Comparison of ENCODE assay signal across 8 mouse cellular contexts in genomic region chr7:128246496-128247391, GRCm38 (mm10). TPM values are rescaled to one million over a fixed set of nuclear protein-coding genes. Genes with fewer than 3 reads are reported as not detected.
DNase-seq lines count a peak whose midpoint lies in the region; TF ChIP-seq lines count a peak whose summit lies in the region.

Gene Tgfb1i1 (plus strand): TSS chr7:128246812.

- H3K36me3 ChIP-seq in ES-Bruce4 (ENCODE audit: control insufficient read depth, insufficient read depth, low read length, poor library complexity, severe bottlenecking), result no peaks in the 10 kb centered on the region
- peaks cover 40% of the 10 kb centered on the region for H3K36me3 ChIP-seq in erythroblast, embryonic 14.5 days (ENCODE audit: control insufficient read depth)
- peaks cover 71% of the 10 kb centered on the region for H3K36me3 ChIP-seq in heart, embryonic 10.5 days

- TF ChIP-seq EP300 in ES-Bruce4 (IDR thresholded peaks at IDR 0.05; ENCODE audit: insufficient read depth, low read depth, low read length), result no peak

- no peaks in the 10 kb centered on the region; the same call in 1 of the 2 replicates for H3K27me3 ChIP-seq in ES-Bruce4 (ENCODE audit: control insufficient read depth, insufficient read depth, low read length, poor library complexity, severe bottlenecking)
- peaks cover 18% of the 10 kb centered on the region for H3K27me3 ChIP-seq in erythroblast, embryonic 14.5 days (ENCODE audit: control insufficient read depth)
- no peaks in the 10 kb centered on the region for H3K27me3 ChIP-seq in heart, embryonic 10.5 days (ENCODE audit: insufficient read depth, poor library complexity, severe bottlenecking)

- peak within 1 kb of the TSS; percentile 53 for H3K4me3 ChIP-seq in ES-Bruce4 (ENCODE audit: low read depth, low read length)
- peak within 1 kb of the TSS; percentile 66 for H3K4me3 ChIP-seq in erythroblast, embryonic 14.5 days (replicated peaks)
- peak within 1 kb of the TSS; percentile 78 for H3K4me3 ChIP-seq in heart, embryonic 10.5 days
- peak within 1 kb of the TSS; percentile 75 for H3K4me3 ChIP-seq in lung, adult 2 months (replicated peaks; ENCODE audit: extremely low read depth, low read depth, low read length)

- no peak for TF ChIP-seq CTCF in ES-Bruce4 (IDR thresholded peaks at IDR 0.05; ENCODE audit: low read depth, low read length)
- no peak for TF ChIP-seq CTCF in lung, adult 2 months (IDR thresholded peaks at IDR 0.05; ENCODE audit: insufficient read depth, low read length)

- DNase-seq in brain, adult 2 months (ENCODE audit: low read depth, low spot score), result peak; percentile 84
- DNase-seq in heart, embryonic 10.5 days (ENCODE audit: low spot score), result peak; percentile 94
- DNase-seq in kidney, postnatal 36 days, result peak; percentile 68 to 70
- peak; percentile 72 for DNase-seq in lung, adult 2 months
- DNase-seq in ovary, postnatal 14 days (ENCODE audit: low spot score), result peak; percentile 49
- no peak for DNase-seq in B cell, adult 2 months

- no peak within 1 kb of the TSS for H3K27ac ChIP-seq in ES-Bruce4 (ENCODE audit: insufficient read depth, low read length)
- peak within 1 kb of the TSS; percentile 94 for H3K27ac ChIP-seq in heart, embryonic 10.5 days

- 4% methylated on average over 27 of the region's 30 CpGs for WGBS in heart, embryonic 10.5 days
- WGBS in lung, adult 2 months, result 5% methylated on average over 30 of the region's 30 CpGs

- H3K9ac ChIP-seq in ES-Bruce4 (ENCODE audit: low read depth, poor library complexity, severe bottlenecking), result peak within 1 kb of the TSS; percentile 10

- H3K9me3 ChIP-seq in ES-Bruce4 (replicated peaks; ENCODE audit: control insufficient read depth, insufficient read depth, low read length, poor library complexity, severe bottlenecking), result no peaks in the 10 kb centered on the region
- H3K9me3 ChIP-seq in erythroblast, embryonic 14.5 days (ENCODE audit: control insufficient read depth, low read length), result no peaks in the 10 kb centered on the region
- no peaks in the 10 kb centered on the region for H3K9me3 ChIP-seq in heart, embryonic 10.5 days

- no peaks in the 10 kb centered on the region for H3K4me1 ChIP-seq in ES-Bruce4 (ENCODE audit: control insufficient read depth, insufficient read depth, low read length)
- peaks cover 48% of the 10 kb centered on the region for H3K4me1 ChIP-seq in erythroblast, embryonic 14.5 days (ENCODE audit: control insufficient read depth)
- H3K4me1 ChIP-seq in heart, embryonic 10.5 days, result peaks cover 50% of the 10 kb centered on the region
- H3K4me1 ChIP-seq in lung, adult 2 months (ENCODE audit: control insufficient read depth, insufficient read depth, low read length), result peaks cover 8% of the 10 kb centered on the region

- TF ChIP-seq POLR2A in ES-Bruce4 (IDR thresholded peaks at IDR 0.05; ENCODE audit: insufficient read depth, low read length), result no peak
- peak; percentile 83; the same call in 1 of the 2 replicates for TF ChIP-seq POLR2A in lung, adult 2 months (IDR thresholded peaks at IDR 0.05; ENCODE audit: borderline replicate concordance, extremely low read depth, low read depth, low read length)

RNA-seq across cellular contexts. Expression of gene Tgfb1i1, which starts in this region (rescaled TPM):
- polyA plus RNA-seq in ES-Bruce4 (2011; ENCODE audit: insufficient read depth, insufficient read length, low read depth, missing spikeins), result 6.0 and 9.2 TPM in 2 replicates
- polyA plus RNA-seq in erythroblast, embryonic 14.5 days (2012), result 0.27 and 0.30 TPM in 2 replicates
- 144 and 202 TPM in 2 replicates for polyA plus RNA-seq in heart, embryonic 10.5 days (2016; fragmentation: Nextera tagmentation; extraction: Ambion mirVana)
- 131 and 150 TPM in 2 replicates for polyA plus RNA-seq in lung, adult 2 months (2012; rRNA removed)

Comparison
In these comparisons a context has a peak if more than half of its experiments do, and no peak if none do; other contexts are left out.
1. RNA of gene Tgfb1i1 (polyA plus RNA-seq): 131 to 150 TPM in lung, adult 2 months and 144 to 202 TPM in heart, embryonic 10.5 days; 6.0 to 9.2 TPM in ES-Bruce4 and 0.27 to 0.30 TPM in erythroblast, embryonic 14.5 days; every median in the first group is over 10 times any median in the second.
2. DNase-seq: peak in brain, adult 2 months (single experiment), heart, embryonic 10.5 days (single experiment), kidney, postnatal 36 days (2 of 2), lung, adult 2 months (single experiment) and ovary, postnatal 14 days (single experiment); none in B cell, adult 2 months (0 of 2).
3. Peak in every context shown above with its lines, with median percentiles within 50 percentile points of each other: H3K4me3 ChIP-seq.